Mouse (Mus musculus) testis, postnatal 10 days (tissue): Measurements from ENCODE around the gene Ugt2a3.
"Not testable (repeated sequence)": the region's sequence is repeated elsewhere in the genome, so short reads cannot be mapped to it uniquely, and the experiment has no call there.

Source experiments
- DNase-seq: peaks from one replicate; pipeline ENCODE4 v3.0.0; 2021; ENCODE audit warnings: low spot score

The Ugt2a3 gene

GRCm38 (mm10) chr5:87336961-87337697 lies at the start of gene Ugt2a3:
TSS of gene Ugt2a3 (minus strand) at chr5:87337195.
- no peak for DNase-seq

DNA sequence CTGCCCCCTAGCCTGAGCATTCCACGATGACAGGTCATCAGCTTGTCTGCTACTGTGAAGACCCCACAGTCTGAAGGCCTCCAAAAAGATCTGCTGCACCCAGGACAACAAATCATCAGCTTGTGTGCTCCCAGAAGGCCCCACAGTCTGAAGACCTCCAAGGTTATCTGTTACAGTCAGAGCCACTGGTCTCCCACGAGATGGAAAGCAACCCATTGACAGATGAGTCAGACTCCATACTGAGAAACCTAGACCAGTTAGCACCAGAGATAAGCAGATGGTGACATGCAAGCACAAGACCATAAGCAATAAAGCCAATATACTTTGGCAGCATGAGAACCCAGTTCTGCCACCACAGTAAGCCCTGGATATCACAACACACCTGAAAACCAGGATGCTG lies 43.2 kb upstream of the Ugt2a3 start:
- no peak for DNase-seq

- no peak for DNase-seq
Observed at GRCm38 (mm10) chr5:87379825-87380224, 42.8 kb upstream of the Ugt2a3 start.

DNA sequence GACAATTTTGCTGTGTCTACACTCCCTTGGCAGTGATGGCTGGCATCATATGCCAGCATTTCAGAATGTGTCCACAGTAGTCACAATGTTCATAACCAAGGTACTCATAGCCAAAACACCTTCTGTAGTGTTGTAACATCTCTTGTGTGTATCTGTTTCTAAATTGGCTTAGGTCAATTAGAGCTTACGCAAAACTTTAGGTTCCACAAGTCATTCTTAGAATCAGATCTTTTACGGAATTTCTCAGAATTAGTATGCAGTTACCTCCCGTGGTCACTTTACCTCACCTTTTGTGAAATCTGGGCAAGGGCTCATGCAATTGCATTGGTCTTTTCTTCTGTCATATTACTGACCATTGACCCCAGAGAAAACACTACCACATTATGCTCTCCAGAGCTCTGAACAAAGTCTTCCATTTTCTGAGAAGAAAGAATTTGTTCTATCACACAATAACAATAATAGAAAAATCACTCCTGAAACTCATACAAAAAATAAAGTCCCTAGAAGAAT lies 38.9 kb upstream of the Ugt2a3 start:
- no peak for DNase-seq

- DNase-seq: no peak
Observed at GRCm38 (mm10) chr5:87373502-87373863, 36.5 kb upstream of the Ugt2a3 start.

DNA sequence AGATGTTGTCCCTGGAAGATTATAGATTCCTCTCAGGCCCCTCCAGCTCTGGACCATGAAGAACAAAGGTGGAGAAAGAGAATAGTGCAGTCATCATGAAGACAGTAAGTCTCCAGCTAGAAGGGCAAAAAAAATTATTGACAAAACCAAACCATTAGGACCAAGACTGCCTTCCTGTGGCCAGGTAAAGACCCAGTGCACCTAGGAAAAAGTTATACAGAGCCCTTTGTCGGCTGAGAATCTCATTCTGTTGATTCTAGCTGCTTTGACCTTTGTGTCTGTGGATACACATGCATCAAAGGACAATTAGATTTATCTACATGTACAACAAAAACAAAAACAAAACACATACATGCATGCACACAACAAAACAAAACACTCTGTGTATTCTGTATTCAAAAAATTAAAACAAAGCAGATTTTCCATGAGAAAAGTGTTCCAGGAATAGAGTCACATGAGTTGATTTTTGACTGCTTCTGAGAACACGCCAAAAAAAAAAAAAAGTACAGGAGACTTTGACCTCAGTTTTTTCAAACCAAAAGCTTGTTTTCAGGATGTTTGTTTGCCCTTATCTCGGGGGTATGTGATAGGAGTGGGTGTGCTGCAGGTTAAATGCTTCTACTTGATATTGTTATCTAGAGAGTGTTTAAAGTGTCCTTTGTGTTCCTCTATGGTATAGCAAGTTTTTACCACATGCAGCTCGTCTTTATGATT lies 36.0 kb upstream of the Ugt2a3 start:
- DNase-seq: not testable (repeated sequence)

- no peak for DNase-seq
Observed at GRCm38 (mm10) chr5:87350350-87350749, 13.4 kb upstream of the Ugt2a3 start.

DNA sequence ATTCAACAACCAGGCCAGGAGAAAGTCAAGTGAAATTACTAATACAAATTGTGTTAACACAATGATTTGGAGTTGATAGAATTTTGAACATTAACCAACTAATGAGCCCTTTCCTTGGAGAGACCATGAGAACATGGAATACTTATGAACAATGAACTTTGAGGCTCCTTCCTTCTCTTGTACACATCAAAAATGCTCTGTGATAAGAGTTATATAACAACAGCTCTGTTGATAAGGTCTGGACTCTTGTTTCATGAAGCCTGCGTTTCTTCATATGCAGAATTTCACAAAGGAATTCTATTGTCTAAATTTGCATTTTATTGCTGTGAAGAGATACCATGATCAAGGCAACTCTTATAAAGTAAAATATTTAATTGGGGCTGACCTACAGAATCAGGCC lies 12.2 kb upstream of the Ugt2a3 start:
- DNase-seq: not testable (repeated sequence)

DNA sequence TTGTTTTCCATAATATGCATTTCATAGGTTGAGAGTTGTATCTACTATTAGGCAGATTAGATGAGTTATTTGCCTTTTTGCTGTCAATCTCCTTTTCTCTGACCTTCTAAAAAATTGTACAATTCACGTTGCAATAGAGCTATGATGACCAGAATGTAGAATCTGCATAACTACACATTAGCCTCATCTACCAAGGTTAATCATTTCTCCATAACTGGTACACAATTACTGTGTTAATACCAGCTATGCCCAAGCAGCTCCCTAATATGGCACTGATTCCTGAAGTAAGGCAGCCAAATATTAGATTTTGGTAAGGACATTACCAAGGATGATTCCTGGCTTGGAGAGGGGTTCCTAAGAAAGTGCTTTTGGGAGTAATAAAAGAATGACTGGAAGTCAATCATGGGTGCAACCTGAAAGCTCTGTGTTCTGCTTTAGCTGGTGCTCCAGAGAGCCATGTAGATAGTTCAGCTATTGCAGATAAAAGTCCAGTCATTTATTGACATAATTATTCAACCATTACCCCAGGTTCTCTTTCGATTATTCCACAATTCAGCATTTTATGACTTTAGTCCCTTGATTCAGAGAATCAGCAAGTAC lies 10.6 kb upstream of the Ugt2a3 start:
- DNase-seq: not testable (repeated sequence)

DNA sequence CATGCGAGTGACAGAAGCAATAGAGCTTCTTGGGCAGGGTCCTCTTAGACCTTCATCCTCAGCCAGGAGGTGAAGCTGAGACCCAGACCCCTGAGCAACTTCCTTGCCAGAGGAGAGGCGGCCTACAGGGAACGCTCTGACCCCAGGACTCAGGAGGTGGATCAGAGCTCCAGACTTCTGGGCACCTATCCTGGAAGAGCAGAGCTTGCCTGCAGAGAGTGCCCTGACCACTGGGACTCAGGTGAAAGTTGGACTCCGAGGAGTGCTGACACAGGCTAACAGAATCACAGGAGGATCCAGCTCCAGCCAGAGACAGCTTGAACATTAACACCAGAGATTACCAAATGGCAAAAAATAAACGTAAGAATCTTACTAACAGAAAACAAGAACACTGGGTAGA lies 3.5 kb upstream of the Ugt2a3 start:
- DNase-seq: no peak

DNA sequence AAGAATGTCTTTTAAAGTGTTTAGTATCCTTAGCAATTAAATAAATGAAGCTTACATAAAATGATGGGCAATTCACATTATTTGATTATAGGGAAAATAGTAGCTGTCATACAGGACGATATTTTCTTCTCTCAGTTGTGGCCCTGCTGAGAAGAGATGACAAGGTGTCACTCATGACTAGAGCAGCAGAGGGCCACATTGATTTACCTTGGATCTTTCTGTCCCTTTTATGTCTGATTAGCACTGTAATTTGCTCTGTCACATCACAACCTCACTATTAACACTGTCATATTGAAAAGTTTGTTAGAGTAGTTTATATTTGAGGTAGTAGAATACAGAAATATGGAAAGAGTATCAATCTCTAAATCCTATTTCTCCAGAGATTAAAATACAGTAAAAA lies 1.8 kb downstream of the Ugt2a3 start:
- no peak for DNase-seq

DNA sequence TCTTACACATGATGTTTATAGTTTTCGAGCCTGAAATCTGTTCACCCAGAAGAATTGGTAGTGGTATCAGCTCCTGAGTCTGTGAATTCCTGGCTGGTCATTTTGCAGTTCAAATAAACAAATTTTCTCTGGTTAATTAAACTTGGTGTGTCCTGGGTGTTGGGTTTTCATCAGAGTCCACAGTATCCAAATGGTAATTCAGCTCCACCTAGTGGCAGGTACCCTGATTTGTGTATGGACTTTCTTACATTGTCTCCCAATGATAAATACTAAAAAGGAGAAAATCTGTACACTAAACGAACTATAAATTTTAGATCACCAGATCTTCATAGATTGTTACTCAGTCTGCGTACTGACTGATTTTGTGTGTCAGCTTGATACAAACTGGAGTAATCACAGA lies 3.4 kb downstream of the Ugt2a3 start:
- DNase-seq: no peak

DNA sequence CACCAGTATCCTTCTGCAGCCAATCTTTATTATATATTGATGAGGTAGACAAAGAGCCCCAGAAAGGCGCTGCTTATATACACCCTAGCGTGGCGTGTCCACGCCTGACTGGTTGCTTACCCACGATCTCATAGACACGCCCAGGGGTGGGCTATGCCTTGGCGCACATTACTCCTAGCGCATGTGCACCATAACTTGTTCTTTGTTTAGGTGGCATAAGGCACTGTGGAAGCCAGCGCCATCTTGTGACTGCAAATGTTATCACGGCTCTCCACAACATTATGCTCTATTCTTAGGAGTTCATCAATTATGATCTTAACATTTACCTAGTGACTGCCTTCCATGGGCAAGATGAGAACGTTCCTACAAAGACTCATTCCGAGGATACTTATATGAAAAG lies 25.6 kb downstream of the Ugt2a3 start:
- DNase-seq: no peak

- DNase-seq: not testable (repeated sequence)
Observed at GRCm38 (mm10) chr5:87286180-87286579, 50.8 kb downstream of the Ugt2a3 start.

GRCm38 (mm10) chr5:87275986-87276385 lies 61.0 kb downstream of the Ugt2a3 start:
- not testable (repeated sequence) for DNase-seq

DNA sequence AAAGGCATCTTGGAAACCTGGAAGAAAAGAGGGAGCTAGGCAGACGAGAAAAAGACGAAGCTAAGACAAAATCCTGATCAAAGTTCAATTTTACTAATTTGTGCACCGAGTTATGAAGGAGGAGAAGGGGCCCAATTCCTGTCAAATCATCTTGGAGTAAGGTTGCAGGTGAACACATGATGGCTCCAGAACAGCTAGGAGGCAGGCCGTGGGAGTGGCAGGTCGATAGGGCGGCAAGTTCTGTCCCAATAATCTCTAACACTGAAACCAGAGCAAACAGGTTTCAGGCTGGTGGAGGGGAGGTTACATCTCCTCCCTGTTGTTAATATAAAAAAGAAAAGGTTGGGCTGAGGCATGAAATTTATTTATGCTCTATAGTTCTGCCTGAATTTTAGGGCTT lies 61.4 kb downstream of the Ugt2a3 start:
- no peak for DNase-seq
